Mouse (Mus musculus) hindbrain, postnatal 0 days (tissue): ENCODE results near the gene Ces1e. TPM values are rescaled to one million over a fixed set of nuclear protein-coding genes. Genes with fewer than 3 reads are reported as not detected.
"Not testable (repeated sequence)": the region's sequence is repeated elsewhere in the genome, so short reads cannot be mapped to it uniquely, and the experiment has no call there.

ENCODE experiments used
- ATAC-seq: fragments of 200-750 bp; cut with Nextera tagmentation; 2 replicates; pipeline ENCODE4 v1.8.0; 2017; ENCODE audit warnings: mild to moderate bottlenecking, moderate TSS enrichment, moderate library complexity
- DNase-seq: peaks from one replicate; pipeline ENCODE4 v3.0.0-alpha.2; 2015; ENCODE audit warnings: low spot score
- H3K27ac ChIP-seq: fragments of 300-500 bp; sonication (generic); 2 replicates; pipeline ENCODE4 v1.5.1; 2014; ENCODE audit warnings: mild to moderate bottlenecking
- H3K27me3 ChIP-seq: fragments of 300-500 bp; sonication (generic); 2 replicates; pipeline ENCODE4 v1.6.1; 2014; ENCODE audit warnings: low read length, mixed read lengths; ENCODE audit not compliant: insufficient read depth
- H3K36me3 ChIP-seq: fragments of 300-500 bp; sonication (generic); 2 replicates; pipeline ENCODE4 v1.6.1; 2014; ENCODE audit warnings: low read length, mixed read lengths; ENCODE audit not compliant: insufficient read depth
- H3K4me1 ChIP-seq: fragments of 300-500 bp; sonication (generic); 2 replicates; pipeline ENCODE4 v1.6.1; 2014; ENCODE audit warnings: antibody characterized with exemption, low read length, mixed read lengths; ENCODE audit not compliant: insufficient read depth
- H3K4me2 ChIP-seq: fragments of 300-500 bp; sonication (generic); 2 replicates; pipeline ENCODE4 v1.6.1; 2014; ENCODE audit warnings: low read depth, mild to moderate bottlenecking, low read length, moderate library complexity, mixed read lengths
- H3K4me3 ChIP-seq: fragments of 300-500 bp; sonication (generic); 2 replicates; pipeline ENCODE4 v1.5.1; 2014; ENCODE audit warnings: low read length
- H3K9ac ChIP-seq: fragments of 300-500 bp; sonication (generic); replicated peaks from 2 replicates; pipeline ENCODE4 v1.6.1; 2014; ENCODE audit warnings: mild to moderate bottlenecking, low read length, moderate library complexity, mixed read lengths
- H3K9me3 ChIP-seq: fragments of 300-500 bp; sonication (generic); 2 replicates; pipeline ENCODE4 v1.6.1; 2016; ENCODE audit warnings: low read length, mixed read lengths
- CTCF ChIP-seq: IDR thresholded peaks from 2 replicates; pipeline ENCODE4 v1.5.1; 2016; ENCODE audit warnings: antibody characterized with exemption, control low read depth, low read depth
- WGBS: fragments of 180-500 bp; shearing (Covaris S2); extraction: QIAGEN DNeasy Blood & Tissue Kit; methylation state at CpG from one replicate; pipeline ENCODE4 v1.1.7; 2014; 5-methylcytosine and 5-hydroxymethylcytosine counted together
- polyA plus RNA-seq: library from polyadenylated mRNA; unstranded; fragments of >200 nt; fragmentation: Nextera tagmentation; extraction: Ambion mirVana; gene quantifications from 2 replicates; pipeline ENCODE4 v1.2.1, GENCODE M21; 2015
- total RNA-seq: library from RNA; depleted of rRNA; stranded (reverse); fragments of >200 nt; gene quantifications from 2 replicates; pipeline ENCODE4 v1.2.3, GENCODE M21; 2014

The Ces1e gene
- total and polyA plus RNA-seq, 2 experiments from 2014 or later = not detected

DNA sequence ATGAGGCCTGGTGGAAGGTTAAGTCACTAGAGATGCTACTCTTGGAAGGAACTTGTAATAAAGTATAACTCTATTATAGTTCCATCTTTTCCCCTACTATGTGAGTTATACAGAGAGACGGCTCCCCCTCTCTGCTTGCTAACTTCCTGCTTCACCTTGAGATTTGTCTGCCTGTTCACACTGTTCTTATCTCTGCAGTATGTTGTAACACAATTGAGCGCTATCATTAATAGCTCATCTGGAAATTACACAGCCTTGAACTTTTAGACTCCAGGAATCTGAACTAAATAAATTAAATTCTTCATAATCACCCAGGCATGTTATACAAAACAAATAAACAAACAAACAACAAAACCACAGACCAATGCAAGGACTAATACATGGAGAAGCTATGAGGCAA, 16.6 kb upstream of the Ces1e start:
- no peak overlapping the region for H3K9ac ChIP-seq
- WGBS = 90% methylated on average over 2 of the region's 2 CpGs
- no peaks in the 10 kb centered on the region for H3K27me3 ChIP-seq
- H3K4me3 ChIP-seq = no peak overlapping the region
- no peak for TF ChIP-seq CTCF
- H3K4me2 ChIP-seq = no peak overlapping the region
- H3K9me3 ChIP-seq = no peaks in the 10 kb centered on the region
- H3K36me3 ChIP-seq = no peaks in the 10 kb centered on the region
- DNase-seq = no peak
- ATAC-seq = no peak
- H3K4me1 ChIP-seq = no peaks in the 10 kb centered on the region
- no peak overlapping the region for H3K27ac ChIP-seq

DNA sequence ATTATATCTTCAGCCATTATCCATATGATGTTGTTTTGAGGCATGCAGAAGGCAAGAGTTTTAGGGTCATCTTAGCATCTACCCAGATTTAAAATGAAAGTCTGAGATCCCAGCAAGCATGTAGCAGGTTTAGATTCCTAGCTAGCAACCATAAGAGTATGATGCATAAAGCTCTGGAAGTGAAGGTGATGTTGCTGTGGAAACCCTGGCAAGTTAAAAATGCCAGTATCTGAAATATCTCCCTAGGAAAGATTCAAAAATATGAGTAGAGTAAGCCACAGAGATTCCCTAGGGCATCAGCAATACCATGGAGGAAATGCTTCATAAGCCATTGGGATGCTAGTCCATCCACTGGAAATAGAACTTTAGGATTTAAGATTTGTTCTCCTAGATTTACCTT, 10.5 kb upstream of the Ces1e start:
- no peaks in the 10 kb centered on the region for H3K27me3 ChIP-seq
- no peaks in the 10 kb centered on the region for H3K9me3 ChIP-seq
- ATAC-seq = no peak
- no peak overlapping the region for H3K27ac ChIP-seq
- no peak for TF ChIP-seq CTCF
- no peak for DNase-seq
- H3K36me3 ChIP-seq = no peaks in the 10 kb centered on the region
- H3K9ac ChIP-seq = no peak overlapping the region
- no peaks in the 10 kb centered on the region for H3K4me1 ChIP-seq
- H3K4me3 ChIP-seq = no peak overlapping the region
- H3K4me2 ChIP-seq = no peak overlapping the region

DNA sequence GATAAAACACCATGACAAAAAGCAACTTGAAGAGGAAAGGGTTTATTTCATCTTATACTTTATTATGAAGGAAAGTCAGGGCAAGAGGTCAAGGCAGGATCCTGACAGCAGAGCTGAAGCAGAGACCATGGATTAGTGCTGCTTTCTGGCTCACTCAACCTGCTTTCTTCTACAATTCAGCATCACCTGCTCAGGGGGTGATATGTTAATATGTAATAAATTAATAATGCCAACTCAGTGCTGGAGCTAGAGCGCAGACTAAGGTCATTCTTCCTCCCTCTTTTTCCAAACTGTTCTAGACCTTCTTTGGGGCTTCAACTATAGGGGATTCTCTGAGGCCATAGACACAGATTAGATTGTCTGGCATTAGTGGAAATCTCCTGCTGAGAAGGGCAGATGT, 6.3 kb upstream of the Ces1e start:
- Histone ChIP-seq H3K4me1 (no peaks in the 10 kb centered on the region), H3K36me3 (no peaks in the 10 kb centered on the region), H3K9me3 (no peaks in the 10 kb centered on the region), H3K4me2 (no peak overlapping the region), H3K27me3 (no peaks in the 10 kb centered on the region), H3K4me3 (no peak overlapping the region), H3K27ac (no peak overlapping the region), H3K9ac (no peak overlapping the region)
- DNase-seq (no peak), ATAC-seq (no peak)
- TF ChIP-seq CTCF = no peak
- 93% methylated on average over 1 of the region's 1 CpGs for WGBS

DNA sequence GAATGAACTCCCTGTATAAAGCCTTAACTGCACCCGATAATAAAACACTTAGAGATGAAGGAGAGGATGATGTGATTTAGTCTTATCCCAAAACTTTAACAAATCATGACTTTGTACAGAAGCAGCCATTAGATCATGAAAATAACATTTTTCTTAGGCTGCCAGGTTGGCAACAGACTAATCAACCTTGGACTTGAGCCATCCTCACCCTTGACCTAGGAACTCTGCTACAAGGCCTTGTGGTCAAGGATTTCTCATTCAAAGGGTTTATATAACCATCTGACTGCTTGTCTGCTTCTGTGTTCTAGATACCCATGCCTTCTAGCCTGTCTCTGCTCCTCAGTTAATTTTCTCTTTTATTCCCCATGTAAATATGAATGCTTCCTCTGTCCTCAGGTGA, 5.3 kb upstream of the Ces1e start:
- Histone ChIP-seq H3K27ac (no peak overlapping the region), H3K4me1 (no peaks in the 10 kb centered on the region), H3K4me2 (no peak overlapping the region), H3K9me3 (no peaks in the 10 kb centered on the region), H3K36me3 (no peaks in the 10 kb centered on the region), H3K27me3 (no peaks in the 10 kb centered on the region), H3K9ac (no peak overlapping the region), H3K4me3 (no peak overlapping the region)
- TF ChIP-seq CTCF = no peak
- DNase-seq = no peak
- ATAC-seq = no peak
- 92% methylated on average over 1 of the region's 1 CpGs for WGBS

DNA sequence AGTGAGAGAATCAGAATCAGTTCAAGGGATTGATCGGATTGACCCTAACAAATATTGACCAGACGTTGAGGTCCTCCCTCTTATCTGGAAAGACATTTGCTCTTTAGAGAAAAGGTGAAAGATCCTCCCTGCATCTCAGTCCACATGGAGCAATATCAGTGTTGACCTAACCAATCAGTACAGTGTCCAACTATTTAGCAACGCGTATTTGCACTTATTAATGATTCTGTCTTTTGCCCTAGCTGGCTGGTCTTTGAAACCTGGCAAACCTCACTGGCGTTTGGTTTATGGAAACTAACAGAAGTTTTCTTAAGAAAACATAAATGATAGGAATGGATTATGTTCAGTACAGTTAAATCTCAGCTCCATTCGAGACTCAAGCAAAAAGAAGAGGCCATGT, 4.6 kb upstream of the Ces1e start:
- Histone ChIP-seq H3K36me3 (no peaks in the 10 kb centered on the region), H3K4me2 (no peak overlapping the region), H3K9ac (no peak overlapping the region), H3K27me3 (no peaks in the 10 kb centered on the region), H3K4me3 (no peak overlapping the region), H3K9me3 (no peaks in the 10 kb centered on the region), H3K27ac (no peak overlapping the region), H3K4me1 (no peaks in the 10 kb centered on the region)
- no peak for DNase-seq
- no peak for ATAC-seq
- WGBS = 90% methylated on average over 6 of the region's 6 CpGs
- TF ChIP-seq CTCF = no peak

DNA sequence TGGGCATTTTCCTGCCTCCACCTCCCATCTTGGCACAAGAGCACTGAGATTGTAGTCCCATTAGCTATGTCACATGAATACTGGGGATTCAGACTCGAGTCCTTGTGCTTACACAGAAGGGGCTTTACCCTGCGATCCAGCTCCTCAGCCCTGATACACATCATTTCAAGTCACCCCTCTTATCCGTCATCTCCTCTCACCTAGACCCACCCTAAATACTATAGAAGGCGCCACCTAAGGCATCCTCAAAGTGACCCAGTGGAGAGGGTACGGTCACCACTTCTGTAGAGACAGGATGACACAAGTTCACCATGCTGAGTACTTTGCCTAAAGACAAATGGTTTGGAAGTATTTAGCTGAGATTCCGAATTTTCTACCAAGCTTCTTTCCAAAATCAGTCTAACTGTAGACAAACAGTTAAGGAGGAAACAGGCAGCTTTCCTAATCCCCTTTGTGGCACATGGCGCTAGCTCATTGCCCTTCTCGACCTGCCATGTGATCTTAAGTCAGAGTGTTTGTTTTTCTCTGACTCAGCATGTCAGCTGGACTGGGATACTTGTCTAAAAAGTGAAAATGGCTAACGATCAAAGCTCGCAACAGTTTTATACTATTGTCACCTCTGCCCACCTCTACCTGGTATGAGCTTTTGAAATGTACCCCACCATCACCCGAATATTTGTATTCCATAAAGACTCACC, 597 bp downstream of the Ces1e start:
- DNase-seq = no peak
- no peaks in the 10 kb centered on the region for H3K4me1 ChIP-seq

DNA sequence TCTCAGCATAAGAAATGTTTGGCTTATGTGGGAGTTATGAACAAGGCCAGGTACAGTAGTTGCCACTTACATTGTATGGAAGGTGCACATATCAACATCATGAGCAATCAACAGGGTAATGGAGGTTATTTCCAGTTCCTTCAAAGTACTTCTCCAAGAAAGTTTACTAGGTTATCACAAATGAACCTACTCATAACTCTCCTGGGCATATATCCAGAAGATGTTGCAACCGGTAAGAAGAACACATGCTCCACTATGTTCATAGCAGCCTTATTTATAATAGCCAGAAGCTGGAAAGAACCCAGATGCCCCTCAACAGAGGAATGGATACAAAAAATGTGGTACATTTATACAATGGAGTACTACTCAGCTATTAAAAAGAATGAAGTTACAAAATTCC, 2.9 kb downstream of the Ces1e start:
- ATAC-seq, H3K36me3 ChIP-seq, H3K4me3 ChIP-seq, H3K27ac ChIP-seq, H3K4me1 ChIP-seq, H3K27me3 ChIP-seq, H3K9ac ChIP-seq, DNase-seq, H3K9me3 ChIP-seq, H3K4me2 ChIP-seq: not testable (repeated sequence)
- WGBS = 92% methylated on average over 1 of the region's 1 CpGs

More for the DNA sequence above, 597 bp downstream of the Ces1e start:
- no peak for ATAC-seq
- TF ChIP-seq CTCF = no peak
- 72% methylated on average over 11 of the region's 11 CpGs for WGBS
- Histone ChIP-seq H3K4me2 (no peak overlapping the region), H3K27me3 (no peaks in the 10 kb centered on the region), H3K9ac (no peak overlapping the region), H3K36me3 (no peaks in the 10 kb centered on the region), H3K9me3 (no peaks in the 10 kb centered on the region), H3K4me3 (no peak overlapping the region), H3K27ac (no peak overlapping the region)
